Mouse (Mus musculus) midbrain, embryonic 11.5 days (tissue): ENCODE measurements around the gene Rapgef4. TPM values are rescaled to one million over a fixed set of nuclear protein-coding genes. Genes with fewer than 3 reads are reported as not detected.

Source experiments
- ATAC-seq: fragments of 200-750 bp; cut with Nextera tagmentation; 2 replicates; pipeline ENCODE4 v1.8.0; 2017; ENCODE audit warnings: moderate TSS enrichment, moderate library complexity; ENCODE audit not compliant: low FRiP score
- DNase-seq: peaks from one replicate; pipeline ENCODE4 v3.0.0; 2015; ENCODE audit warnings: low spot score; ENCODE audit errors: missing footprints
- H3K27ac ChIP-seq: fragments of 300-500 bp; sonication (generic); 2 replicates; pipeline ENCODE4 v1.5.1; 2014; ENCODE audit warnings: low read depth, low read length
- H3K27me3 ChIP-seq: fragments of 300-500 bp; sonication (generic); 2 replicates; pipeline ENCODE4 v1.6.1; 2014; ENCODE audit warnings: mild to moderate bottlenecking, low read length, moderate library complexity, mixed read lengths; ENCODE audit not compliant: control insufficient read depth, insufficient read depth
- H3K36me3 ChIP-seq: fragments of 300-500 bp; sonication (generic); 2 replicates; pipeline ENCODE4 v1.6.1; 2014; ENCODE audit warnings: mild to moderate bottlenecking, low read length, moderate library complexity, mixed read lengths; ENCODE audit not compliant: control insufficient read depth, insufficient read depth
- H3K4me1 ChIP-seq: fragments of 300-500 bp; sonication (generic); 2 replicates; pipeline ENCODE4 v1.6.1; 2014; ENCODE audit warnings: low read length; ENCODE audit not compliant: control insufficient read depth, insufficient read depth
- H3K4me2 ChIP-seq: fragments of 300-500 bp; sonication (generic); 2 replicates; pipeline ENCODE4 v1.6.1; 2014; ENCODE audit warnings: mild to moderate bottlenecking, moderate library complexity
- H3K4me3 ChIP-seq: fragments of 300-500 bp; sonication (generic); 2 replicates; pipeline ENCODE4 v1.5.1; 2014; ENCODE audit warnings: low read depth, low read length
- H3K9ac ChIP-seq: fragments of 300-500 bp; sonication (generic); 2 replicates; pipeline ENCODE4 v1.6.1; 2014; ENCODE audit warnings: low read length
- H3K9me3 ChIP-seq: fragments of 300-500 bp; sonication (generic); 2 replicates; pipeline ENCODE4 v1.6.1; 2016; ENCODE audit warnings: low read length; ENCODE audit not compliant: control insufficient read depth
- WGBS: fragments of 180-500 bp; shearing (Covaris S2); extraction: QIAGEN DNeasy Blood & Tissue Kit; methylation state at CpG from one replicate; pipeline ENCODE4 v1.1.7; 2014; 5-methylcytosine and 5-hydroxymethylcytosine counted together
- polyA plus RNA-seq: library from polyadenylated mRNA; unstranded; fragments of >200 nt; fragmentation: Nextera tagmentation; extraction: Ambion mirVana; gene quantifications from 2 replicates; pipeline ENCODE4 v1.2.1, GENCODE M21; 2014

Rapgef4 gene
- polyA plus RNA-seq, 1 experiment from 2014 or later: 2.0 TPM

DNA sequence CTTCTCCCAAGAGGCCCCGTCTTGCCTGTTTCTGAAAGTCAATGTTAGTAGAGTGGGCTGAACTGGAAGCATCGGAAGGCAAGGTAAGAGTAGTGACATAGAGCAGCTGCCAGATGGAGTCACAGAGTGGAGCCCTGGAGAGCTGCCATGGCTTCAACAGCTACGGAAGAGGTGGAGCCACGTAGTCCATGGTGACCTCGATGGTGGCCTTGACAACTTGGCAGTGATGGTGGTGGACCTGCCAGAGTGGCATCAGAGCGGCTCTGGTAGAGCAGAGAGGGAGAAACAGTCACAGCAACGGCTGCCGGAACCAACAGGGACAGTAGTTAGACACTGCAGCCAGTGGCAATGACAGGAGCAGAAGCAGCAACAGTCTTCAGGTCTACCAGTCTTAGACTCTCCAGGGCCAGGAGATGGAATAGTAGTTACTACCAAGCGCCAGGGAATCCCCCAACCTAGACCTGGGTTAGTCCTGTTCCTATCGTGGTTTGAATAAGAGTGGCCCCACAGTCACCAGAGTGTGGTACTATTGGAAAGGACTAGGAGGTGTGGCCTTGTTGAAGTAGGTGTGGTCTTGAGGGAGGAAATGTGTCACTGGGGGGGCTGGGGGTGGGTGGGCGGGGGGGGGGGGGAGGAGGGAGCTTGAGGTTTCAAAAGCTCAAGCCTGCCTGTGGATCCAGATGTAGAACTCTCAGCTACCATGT lies 6.7 kb upstream of the Rapgef4 start:
- Histone ChIP-seq H3K27ac (no peak overlapping the region), H3K4me3 (no peak overlapping the region), H3K4me1 (no peaks in the 10 kb centered on the region), H3K9ac (no peak overlapping the region), H3K36me3 (no peaks in the 10 kb centered on the region), H3K27me3 (no peaks in the 10 kb centered on the region), H3K9me3 (no peaks in the 10 kb centered on the region), H3K4me2 (no peak overlapping the region)
- 90% methylated on average over 10 of the region's 11 CpGs for WGBS
- ATAC-seq: no peak
- no peak for DNase-seq

- H3K27me3 ChIP-seq: peaks cover 6% of the 10 kb centered on the region; the same call in 1 of the 2 replicates
- H3K9ac ChIP-seq: no peak overlapping the region
- 89% methylated on average over 7 of the region's 7 CpGs for WGBS
- H3K4me3 ChIP-seq: no peak overlapping the region
- no peak for ATAC-seq
- H3K36me3 ChIP-seq: no peaks in the 10 kb centered on the region
- no peak overlapping the region for H3K4me2 ChIP-seq
- no peak for DNase-seq
- H3K4me1 ChIP-seq: peaks cover 4% of the 10 kb centered on the region
- H3K27ac ChIP-seq: no peak overlapping the region
- no peaks in the 10 kb centered on the region for H3K9me3 ChIP-seq
These were observed 1.1 kb upstream of the Rapgef4 start for GRCm38 (mm10) chr2:71979981-71980380.

DNA sequence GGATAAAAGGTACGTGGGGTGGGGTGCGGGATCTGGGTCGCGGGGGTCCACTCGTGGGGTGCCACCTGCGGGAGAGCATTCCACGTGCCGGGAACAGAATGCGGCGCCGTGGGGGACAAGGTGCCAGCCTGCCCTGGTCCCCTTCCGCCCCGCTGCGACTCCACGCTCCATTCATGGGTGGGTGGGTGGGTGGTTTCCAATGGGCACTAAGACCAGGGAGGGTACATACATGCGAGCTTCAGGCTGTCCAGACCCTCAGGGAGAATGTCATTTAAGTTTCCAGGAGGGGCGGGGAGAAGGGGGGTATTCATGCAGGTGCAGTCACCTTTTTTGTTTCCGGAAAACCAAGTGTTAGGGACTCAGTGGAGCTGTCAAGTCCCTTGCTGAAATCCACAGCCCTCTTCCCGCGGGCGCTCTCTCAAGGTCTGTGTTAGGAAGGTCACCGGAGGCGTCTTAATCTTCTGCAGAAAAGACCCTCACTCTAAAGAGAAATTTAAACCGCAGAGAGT lies 357 bp downstream of the Rapgef4 start:
- Histone ChIP-seq H3K27me3 (peaks cover 6% of the 10 kb centered on the region; the same call in 1 of the 2 replicates), H3K36me3 (no peaks in the 10 kb centered on the region), H3K9me3 (no peaks in the 10 kb centered on the region), H3K4me1 (peaks cover 8% of the 10 kb centered on the region), H3K4me2 (peak overlapping the region; percentile 100), H3K27ac (no peak overlapping the region), H3K9ac (peak overlapping the region; percentile 66), H3K4me3 (peak overlapping the region; percentile 62)
- ATAC-seq (0 out of 2 replicates have a peak, but pooled peaks have one; percentile 16), DNase-seq (peak; percentile 86)
- WGBS: 8% methylated on average over 24 of the region's 24 CpGs

GRCm38 (mm10) chr2:71981896-71982295 lies 856 bp downstream of the Rapgef4 start:
- H3K9ac ChIP-seq: no peak overlapping the region
- H3K4me1 ChIP-seq: peaks cover 8% of the 10 kb centered on the region
- ATAC-seq: no peak
- H3K27me3 ChIP-seq: peaks cover 6% of the 10 kb centered on the region; the same call in 1 of the 2 replicates
- 73% methylated on average over 6 of the region's 6 CpGs for WGBS
- no peaks in the 10 kb centered on the region for H3K36me3 ChIP-seq
- peak overlapping the region; percentile 100 for H3K4me2 ChIP-seq
- no peak overlapping the region for H3K4me3 ChIP-seq
- H3K9me3 ChIP-seq: no peaks in the 10 kb centered on the region
- H3K27ac ChIP-seq: no peak overlapping the region
- DNase-seq: no peak

GRCm38 (mm10) chr2:71982868-71983597 lies 2.0 kb downstream of the Rapgef4 start:
- ATAC-seq: no peak
- 66% methylated on average over 10 of the region's 10 CpGs for WGBS
- Histone ChIP-seq H3K27ac (no peak overlapping the region), H3K9ac (no peak overlapping the region), H3K4me1 (peaks cover 8% of the 10 kb centered on the region), H3K27me3 (peaks cover 6% of the 10 kb centered on the region; the same call in 1 of the 2 replicates), H3K9me3 (no peaks in the 10 kb centered on the region), H3K4me3 (no peak overlapping the region), H3K36me3 (no peaks in the 10 kb centered on the region), H3K4me2 (no peak overlapping the region)
- peak; percentile 84 for DNase-seq

DNA sequence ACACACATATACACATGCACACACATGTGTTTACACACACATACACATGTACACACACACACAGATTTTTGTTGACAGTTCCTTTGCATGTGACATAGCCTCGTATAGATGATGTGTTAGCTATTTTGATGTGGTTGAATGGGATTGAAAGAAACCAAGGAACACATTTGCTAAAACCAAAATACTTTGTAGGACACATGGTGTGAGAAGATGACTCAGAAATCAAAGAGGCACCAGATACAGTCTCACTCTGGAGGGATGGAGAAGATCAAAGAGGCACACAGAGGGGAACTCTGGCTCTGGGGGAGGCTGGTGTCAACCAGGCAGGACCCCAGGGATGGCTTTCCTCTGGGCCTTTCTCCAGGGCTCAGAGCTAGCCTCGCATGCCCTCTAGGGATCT lies 4.7 kb downstream of the Rapgef4 start:
- no peak for ATAC-seq
- Histone ChIP-seq H3K36me3 (no peaks in the 10 kb centered on the region), H3K9ac (no peak overlapping the region), H3K4me1 (peaks cover 8% of the 10 kb centered on the region), H3K4me2 (no peak overlapping the region), H3K27ac (no peak overlapping the region), H3K27me3 (peaks cover 3% of the 10 kb centered on the region; the same call in 1 of the 2 replicates), H3K4me3 (no peak overlapping the region), H3K9me3 (no peaks in the 10 kb centered on the region)
- 71% methylated on average over 2 of the region's 2 CpGs for WGBS
- DNase-seq: peak; percentile 81

GRCm38 (mm10) chr2:71986276-71986848 lies 5.3 kb downstream of the Rapgef4 start:
- Histone ChIP-seq H3K27me3 (peaks cover under 1% of the 10 kb centered on the region; the same call in 1 of the 2 replicates), H3K9ac (no peak overlapping the region), H3K9me3 (no peaks in the 10 kb centered on the region), H3K4me3 (no peak overlapping the region), H3K4me1 (peaks cover 5% of the 10 kb centered on the region), H3K36me3 (no peaks in the 10 kb centered on the region), H3K4me2 (no peak overlapping the region), H3K27ac (no peak overlapping the region)
- peak; percentile 76 for DNase-seq
- ATAC-seq: no peak
- 73% methylated on average over 12 of the region's 12 CpGs for WGBS

GRCm38 (mm10) chr2:71988572-71988971 lies 7.5 kb downstream of the Rapgef4 start:
- H3K4me1 ChIP-seq: peaks cover 4% of the 10 kb centered on the region; the same call in 1 of the 2 replicates
- H3K36me3 ChIP-seq: no peaks in the 10 kb centered on the region
- no peak overlapping the region for H3K27ac ChIP-seq
- no peak overlapping the region for H3K9ac ChIP-seq
- 65% methylated on average over 6 of the region's 6 CpGs for WGBS
- DNase-seq (peak; percentile 41), ATAC-seq (no peak)
- no peak overlapping the region for H3K4me2 ChIP-seq
- no peaks in the 10 kb centered on the region for H3K9me3 ChIP-seq
- H3K27me3 ChIP-seq: no peaks in the 10 kb centered on the region
- no peak overlapping the region for H3K4me3 ChIP-seq

DNA sequence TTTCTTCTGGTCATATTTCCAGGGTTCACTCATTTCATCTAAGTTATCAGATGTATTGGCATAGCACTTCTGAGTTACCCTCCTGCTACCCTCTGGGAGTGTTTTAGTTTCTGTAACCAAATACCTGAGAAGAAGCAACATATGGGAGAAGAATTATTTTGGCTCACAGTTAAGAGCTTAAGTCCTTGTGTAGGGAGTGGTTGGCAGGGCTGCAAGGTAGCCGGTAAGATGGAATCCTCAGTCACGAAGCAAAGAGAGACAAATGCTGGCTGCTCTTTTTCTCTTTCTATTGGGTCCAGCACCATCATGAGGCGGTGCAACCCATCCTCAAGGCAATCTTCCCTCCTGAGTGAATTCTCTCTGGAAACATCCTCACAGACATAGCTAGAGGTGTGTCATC lies 11.1 kb downstream of the Rapgef4 start:
- DNase-seq (no peak), ATAC-seq (no peak)
- Histone ChIP-seq H3K9ac (no peak overlapping the region), H3K4me2 (no peak overlapping the region), H3K4me3 (no peak overlapping the region), H3K36me3 (no peaks in the 10 kb centered on the region), H3K9me3 (no peaks in the 10 kb centered on the region), H3K4me1 (no peaks in the 10 kb centered on the region), H3K27me3 (no peaks in the 10 kb centered on the region), H3K27ac (no peak overlapping the region)
- WGBS: 94% methylated on average over 3 of the region's 3 CpGs
